Mouse (Mus musculus): ENCODE data around the gene Cope.

The Cope gene

GRCm38 (mm10) chr8:70309311-70309710 lies 7.0 kb downstream of the Cope start:
- DNase-seq (ENCODE audit: low spot score), result no peak

GRCm38 (mm10) chr8:70313399-70313798 lies 11.1 kb downstream of the Cope start:
- no peak for DNase-seq (ENCODE audit: low spot score)

- no peak for DNase-seq (ENCODE audit: low spot score)
Measured at GRCm38 (mm10) chr8:70315624-70316510, 13.5 kb downstream of the Cope start, which contains the start of gene Cers1. Gene Cers1, plus strand, starts transcription at chr8:70315775.

GRCm38 (mm10) chr8:70316511-70317504 lies 14.5 kb downstream of the Cope start:
- DNase-seq (ENCODE audit: low spot score), result no peak

GRCm38 (mm10) chr8:70317872-70318271 lies 15.6 kb downstream of the Cope start:
- DNase-seq (ENCODE audit: low spot score), result no peak

GRCm38 (mm10) chr8:70323716-70324115 lies 21.4 kb downstream of the Cope start:
- no peak for DNase-seq (ENCODE audit: low spot score)

GRCm38 (mm10) chr8:70327512-70327911 lies 25.2 kb downstream of the Cope start:
- no peak for DNase-seq (ENCODE audit: low spot score)

- DNase-seq (ENCODE audit: low spot score), result no peak
Measured at GRCm38 (mm10) chr8:70329124-70329834, 27.0 kb downstream of the Cope start, which contains the start of gene Gdf1. Gene Gdf1, plus strand, starts transcription at chr8:70329817.

GRCm38 (mm10) chr8:70329835-70330740 lies 27.8 kb downstream of the Cope start:
- DNase-seq (ENCODE audit: low spot score), result no peak

- DNase-seq (ENCODE audit: low spot score), result no peak
Measured at GRCm38 (mm10) chr8:70330741-70331364, 28.5 kb downstream of the Cope start.

GRCm38 (mm10) chr8:70331526-70331925 lies 29.2 kb downstream of the Cope start:
- no peak for DNase-seq (ENCODE audit: low spot score)

- no peak for DNase-seq (ENCODE audit: low spot score)
Measured at GRCm38 (mm10) chr8:70332070-70332877, 30.0 kb downstream of the Cope start.

GRCm38 (mm10) chr8:70332878-70333202 lies 30.5 kb downstream of the Cope start:
- DNase-seq (ENCODE audit: low spot score), result no peak

GRCm38 (mm10) chr8:70338931-70339330 lies 36.6 kb downstream of the Cope start:
- no peak for DNase-seq (ENCODE audit: low spot score)

GRCm38 (mm10) chr8:70340659-70341058 lies 38.3 kb downstream of the Cope start:
- no peak for DNase-seq (ENCODE audit: low spot score)

GRCm38 (mm10) chr8:70342007-70342406 lies 39.7 kb downstream of the Cope start:
- no peak for DNase-seq (ENCODE audit: low spot score)

- no peak for DNase-seq (ENCODE audit: low spot score)
Measured at GRCm38 (mm10) chr8:70343076-70343475, 40.8 kb downstream of the Cope start.

GRCm38 (mm10) chr8:70343696-70344095 lies 41.4 kb downstream of the Cope start:
- DNase-seq (ENCODE audit: low spot score), result no peak

- DNase-seq (ENCODE audit: low spot score), result no peak
Measured at GRCm38 (mm10) chr8:70344279-70344678, 42.0 kb downstream of the Cope start.

- DNase-seq (ENCODE audit: low spot score), result no peak
Measured at GRCm38 (mm10) chr8:70347443-70347842, 45.1 kb downstream of the Cope start.

All from ovary, postnatal 10 days (tissue).